9 mouse cellular contexts compared by ENCODE assay signal in the genomic region with DNA sequence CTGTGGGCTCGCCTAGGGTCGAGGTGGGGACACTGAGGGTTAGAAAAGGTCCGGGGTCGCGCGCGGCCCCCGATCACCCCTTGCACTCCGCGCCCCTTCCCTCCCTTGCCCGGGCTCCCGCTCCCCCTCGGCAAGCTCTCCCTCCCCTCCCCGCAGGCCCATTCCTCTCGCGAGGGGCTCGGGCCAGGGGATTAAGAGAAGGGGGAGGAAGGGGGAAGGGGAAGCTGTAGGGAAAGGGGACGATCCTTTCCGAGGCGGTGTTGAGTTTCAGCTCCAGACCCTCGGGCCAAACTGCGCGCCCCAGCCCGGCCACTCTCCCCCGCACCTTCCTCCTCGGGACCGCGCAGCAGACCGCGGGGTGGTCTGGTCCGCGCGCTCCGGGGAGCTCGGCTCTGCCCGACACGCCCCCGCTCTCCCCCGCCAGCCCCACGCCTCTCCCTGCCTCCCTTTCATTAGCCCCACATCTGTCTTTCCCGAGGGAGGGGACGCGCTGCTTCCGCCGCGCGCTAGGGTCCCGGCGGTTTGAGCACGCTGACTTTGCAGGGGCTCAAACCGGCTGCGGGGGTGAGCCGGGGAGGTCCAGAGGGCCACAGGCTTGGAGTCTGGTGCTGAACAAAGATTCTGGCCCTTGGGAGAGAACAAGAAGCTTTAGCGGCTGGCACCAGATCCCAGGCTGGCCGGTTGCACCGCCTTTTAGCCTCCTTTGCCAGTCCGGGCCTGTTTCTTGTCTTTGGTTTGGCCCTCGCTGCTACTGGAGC. TPM values are rescaled to one million over a fixed set of nuclear protein-coding genes. Genes with fewer than 3 reads are reported as not detected.
DNase-seq lines count a peak whose midpoint lies in the region; ATAC-seq and TF ChIP-seq lines count a peak whose summit lies in the region.
"Had no signal": no experiment of that assay in that cellular context is flagged by ENCODE, and none has a peak within 500 bp of the region (broad histone marks: within the 10 kb centered on the region; RNA-seq: fewer than 3 reads in every experiment).

No protein-coding gene starts in this region.

- H3K27ac ChIP-seq in layer of hippocampus, adult 2 months = peak overlapping the region; percentile 93
- H3K27ac ChIP-seq in intestine, embryonic 16.5 days (ENCODE audit: low read length) = peak overlapping the region; percentile 99
- peak overlapping the region; percentile 98 for H3K27ac ChIP-seq in lung, embryonic 15.5 days

- H3K27me3 ChIP-seq in intestine, embryonic 16.5 days (replicated peaks; ENCODE audit: control insufficient read depth, insufficient read depth, low read length) = no peaks in the 10 kb centered on the region; the same call in 1 of the 2 replicates
- 0 out of 2 replicates have a peak, but pooled peaks cover 8% of the 10 kb centered on the region for H3K27me3 ChIP-seq in lung, embryonic 15.5 days

- DNase-seq in layer of hippocampus, adult 2 months (ENCODE audit: low spot score in 2 of 2) = peak in 1 of 2 experiments; percentile 45
- no peak for DNase-seq in layer of hippocampus, adult 9-11 months
- peak; percentile 75 for DNase-seq in embryo, embryonic 11.5 days (ENCODE audit: low read depth, low spot score)
- peak; percentile 84 for DNase-seq in retina, embryonic 14.5 days (ENCODE audit: low spot score)

- H3K4me3 ChIP-seq in layer of hippocampus, adult 2 months = peak overlapping the region; percentile 61
- peak overlapping the region; percentile 63 for H3K4me3 ChIP-seq in intestine, embryonic 16.5 days (ENCODE audit: low read length)
- peak overlapping the region; percentile 51 for H3K4me3 ChIP-seq in lung, embryonic 15.5 days

- no peak for TF ChIP-seq CTCF in layer of hippocampus, adult 2 months (conservative IDR thresholded peaks at IDR 0.05)

- peak overlapping the region; percentile 93 for H3K4me2 ChIP-seq in intestine, embryonic 16.5 days (ENCODE audit: low read depth, low read length)
- peak overlapping the region; percentile 79 for H3K4me2 ChIP-seq in lung, embryonic 15.5 days

- WGBS in intestine, embryonic 16.5 days = 2% methylated on average over 53 of the region's 58 CpGs
- under 1% methylated on average over 39 of the region's 58 CpGs for WGBS in lung, embryonic 15.5 days

- H3K4me1 ChIP-seq in intestine, embryonic 16.5 days (ENCODE audit: control insufficient read depth, insufficient read depth, low read length) = peaks cover 30% of the 10 kb centered on the region
- H3K4me1 ChIP-seq in lung, embryonic 15.5 days = peaks cover 36% of the 10 kb centered on the region

- peak; percentile 13; the same call in 1 of the 2 replicates for ATAC-seq in granulocyte monocyte progenitor cell, adult 5-6 weeks (replicated peaks; ENCODE audit: poor library complexity, severe bottlenecking)
- peak; percentile 77 for ATAC-seq in intestine, embryonic 16.5 days
- ATAC-seq in lung, embryonic 15.5 days (ENCODE audit: borderline replicate concordance, extremely low read depth, low FRiP score, low TSS enrichment) = peak; percentile 81
- ATAC-seq in erythroblast, adult 5-6 weeks (replicated peaks; ENCODE audit: low FRiP score, poor library complexity, severe bottlenecking) = no peak

- no peaks in the 10 kb centered on the region for H3K36me3 ChIP-seq in intestine, embryonic 16.5 days (ENCODE audit: control insufficient read depth, insufficient read depth, low read length)
- no peaks in the 10 kb centered on the region for H3K36me3 ChIP-seq in lung, embryonic 15.5 days
- H3K36me3 ChIP-seq: G1E had no signal

- peak overlapping the region; percentile 89 for H3K9ac ChIP-seq in intestine, embryonic 16.5 days (ENCODE audit: low read depth, low read length)
- peak overlapping the region; percentile 68 for H3K9ac ChIP-seq in lung, embryonic 15.5 days

- H3K9me3 ChIP-seq in intestine, embryonic 16.5 days (ENCODE audit: control insufficient read depth, low read length) = no peaks in the 10 kb centered on the region
- H3K9me3 ChIP-seq in lung, embryonic 15.5 days = no peaks in the 10 kb centered on the region
- H3K9me3 ChIP-seq: G1E had no signal

RNA-seq across cellular contexts. Expression of a gene that starts 0.7 kb away (rescaled TPM):
- total RNA-seq in layer of hippocampus, adult 2 months (2021) = 10 to 100 TPM; 10.6 to 11.2 TPM
- total RNA-seq in granulocyte monocyte progenitor cell, adult 5-6 weeks (2014; fragmentation: Nextera tagmentation) = not detected in 2 replicates
- total RNA-seq in granulocyte monocyte progenitor cell, adult 5-6 weeks (2017) = not detected in 2 replicates
- 17.1 and 18.0 TPM in 2 replicates for polyA plus RNA-seq in intestine, embryonic 16.5 days (2015; fragmentation: Nextera tagmentation; extraction: Ambion mirVana)
- polyA plus RNA-seq in lung, embryonic 15.5 days (2015; fragmentation: Nextera tagmentation; extraction: Ambion mirVana) = 26.5 and 29.1 TPM in 2 replicates
- not detected in 2 replicates for total RNA-seq in erythroblast, adult 5-6 weeks (2015; ENCODE audit: low replicate concordance)
- total RNA-seq in erythroblast, adult 5-6 weeks (2017; ENCODE audit: low replicate concordance) = not detected in 2 replicates
- total RNA-seq: G1E had no signal
- polyA plus RNA-seq: G1E had no signal

RNA-seq across cellular contexts. Expression of a gene that starts 5.9 kb away (rescaled TPM):
- total RNA-seq in layer of hippocampus, adult 2 months (2021) = not detected
- total RNA-seq in granulocyte monocyte progenitor cell, adult 5-6 weeks (2014; fragmentation: Nextera tagmentation) = not detected in 2 replicates
- total RNA-seq in granulocyte monocyte progenitor cell, adult 5-6 weeks (2017) = not detected in 2 replicates
- polyA plus RNA-seq in intestine, embryonic 16.5 days (2015; fragmentation: Nextera tagmentation; extraction: Ambion mirVana) = 0.12 TPM in 1 of 2 replicates, not detected in the other
- 0.19 TPM in 1 of 2 replicates, not detected in the other for polyA plus RNA-seq in lung, embryonic 15.5 days (2015; fragmentation: Nextera tagmentation; extraction: Ambion mirVana)
- not detected in 2 replicates for total RNA-seq in erythroblast, adult 5-6 weeks (2015; ENCODE audit: low replicate concordance)
- not detected in 2 replicates for total RNA-seq in erythroblast, adult 5-6 weeks (2017; ENCODE audit: low replicate concordance)
- total RNA-seq: G1E had no signal
- polyA plus RNA-seq: G1E had no signal

RNA-seq across cellular contexts. Expression of a gene that starts 9.5 kb away (rescaled TPM):
- total RNA-seq in layer of hippocampus, adult 2 months (2021) = 10 to 100 TPM; 66.9 to 78.4 TPM
- total RNA-seq in granulocyte monocyte progenitor cell, adult 5-6 weeks (2014; fragmentation: Nextera tagmentation) = not detected in 2 replicates
- total RNA-seq in granulocyte monocyte progenitor cell, adult 5-6 weeks (2017) = not detected in 2 replicates
- polyA plus RNA-seq in intestine, embryonic 16.5 days (2015; fragmentation: Nextera tagmentation; extraction: Ambion mirVana) = 2.0 and 2.8 TPM in 2 replicates
- 0.95 and 1.0 TPM in 2 replicates for polyA plus RNA-seq in lung, embryonic 15.5 days (2015; fragmentation: Nextera tagmentation; extraction: Ambion mirVana)
- total RNA-seq in erythroblast, adult 5-6 weeks (2015; ENCODE audit: low replicate concordance) = not detected in 2 replicates
- not detected in 2 replicates for total RNA-seq in erythroblast, adult 5-6 weeks (2017; ENCODE audit: low replicate concordance)
- total RNA-seq: G1E had no signal
- polyA plus RNA-seq: G1E had no signal

RNA-seq across cellular contexts. Expression of a gene that starts 13.6 kb away (rescaled TPM):
- 100 to 1,000 TPM; 666 to 700 TPM for total RNA-seq in layer of hippocampus, adult 2 months (2021)
- total RNA-seq in granulocyte monocyte progenitor cell, adult 5-6 weeks (2014; fragmentation: Nextera tagmentation) = 1.4 and 2.8 TPM in 2 replicates
- 0.52 and 0.77 TPM in 2 replicates for total RNA-seq in granulocyte monocyte progenitor cell, adult 5-6 weeks (2017)
- 21.2 and 23.8 TPM in 2 replicates for polyA plus RNA-seq in intestine, embryonic 16.5 days (2015; fragmentation: Nextera tagmentation; extraction: Ambion mirVana)
- polyA plus RNA-seq in lung, embryonic 15.5 days (2015; fragmentation: Nextera tagmentation; extraction: Ambion mirVana) = 32.5 and 34.1 TPM in 2 replicates
- total RNA-seq in erythroblast, adult 5-6 weeks (2015; ENCODE audit: low replicate concordance) = 1.5 TPM in 1 of 2 replicates, not detected in the other
- 0.60 TPM in 1 of 2 replicates, not detected in the other for total RNA-seq in erythroblast, adult 5-6 weeks (2017; ENCODE audit: low replicate concordance)

RNA-seq across cellular contexts. Expression of a gene that starts 34.3 kb away (rescaled TPM):
- 100 to 1,000 TPM; 271 to 305 TPM for total RNA-seq in layer of hippocampus, adult 2 months (2021)
- 181 and 215 TPM in 2 replicates for total RNA-seq in granulocyte monocyte progenitor cell, adult 5-6 weeks (2014; fragmentation: Nextera tagmentation)
- 286 and 319 TPM in 2 replicates for total RNA-seq in granulocyte monocyte progenitor cell, adult 5-6 weeks (2017)
- 79.8 and 84.7 TPM in 2 replicates for polyA plus RNA-seq in intestine, embryonic 16.5 days (2015; fragmentation: Nextera tagmentation; extraction: Ambion mirVana)
- polyA plus RNA-seq in lung, embryonic 15.5 days (2015; fragmentation: Nextera tagmentation; extraction: Ambion mirVana) = 102 and 109 TPM in 2 replicates
- 26.3 and 41.1 TPM in 2 replicates for total RNA-seq in erythroblast, adult 5-6 weeks (2015; ENCODE audit: low replicate concordance)
- 54.6 and 55.9 TPM in 2 replicates for total RNA-seq in erythroblast, adult 5-6 weeks (2017; ENCODE audit: low replicate concordance)

Comparison
In these comparisons a context has a peak if more than half of its experiments do, and no peak if none do; other contexts are left out.
1. RNA of a gene that starts 0.7 kb away (total RNA-seq): 10.6 to 11.2 TPM in layer of hippocampus, adult 2 months; not detected in granulocyte monocyte progenitor cell, adult 5-6 weeks and not detected in erythroblast, adult 5-6 weeks; every median in the first group is over 10 times any median in the second.
2. RNA of a gene that starts 9.5 kb away (total RNA-seq): 66.9 to 78.4 TPM in layer of hippocampus, adult 2 months; not detected in granulocyte monocyte progenitor cell, adult 5-6 weeks and not detected in erythroblast, adult 5-6 weeks; every median in the first group is over 10 times any median in the second.
3. Peak in every context shown above with its lines, with median percentiles within 50 percentile points of each other: H3K27ac ChIP-seq and H3K4me3 ChIP-seq.